Mouse (Mus musculus) midbrain, embryonic 15.5 days (tissue): Measurements from ENCODE around the gene Txndc8. TPM values are rescaled to one million over a fixed set of nuclear protein-coding genes. Genes with fewer than 3 reads are reported as not detected.

Source experiments
- ATAC-seq: fragments of 200-750 bp; cut with Nextera tagmentation; replicated peaks from 2 replicates; pipeline ENCODE4 v1.8.0; 2017; ENCODE audit warnings: moderate TSS enrichment
- H3K27ac ChIP-seq: fragments of 300-500 bp; sonication (generic); 2 replicates; pipeline ENCODE4 v1.5.1; 2015; ENCODE audit warnings: mild to moderate bottlenecking, inconsistent platforms
- H3K27me3 ChIP-seq: fragments of 300-500 bp; sonication (generic); replicated peaks from 2 replicates; pipeline ENCODE4 v1.6.1; 2015; ENCODE audit warnings: inconsistent platforms
- H3K36me3 ChIP-seq: fragments of 300-500 bp; sonication (generic); replicated peaks from 2 replicates; pipeline ENCODE4 v1.6.1; 2015; ENCODE audit warnings: inconsistent platforms
- H3K4me1 ChIP-seq: fragments of 300-500 bp; sonication (generic); 2 replicates; pipeline ENCODE4 v1.6.1; 2015; ENCODE audit warnings: inconsistent platforms
- H3K4me2 ChIP-seq: fragments of 300-500 bp; sonication (generic); 2 replicates; pipeline ENCODE4 v1.6.1; 2015; ENCODE audit warnings: inconsistent platforms, mild to moderate bottlenecking, moderate library complexity
- H3K4me3 ChIP-seq: fragments of 300-500 bp; sonication (generic); 2 replicates; pipeline ENCODE4 v1.5.1; 2015; ENCODE audit warnings: mild to moderate bottlenecking, inconsistent platforms
- H3K9ac ChIP-seq: fragments of 300-500 bp; sonication (generic); 2 replicates; pipeline ENCODE4 v1.6.1; 2015; ENCODE audit warnings: mild to moderate bottlenecking, inconsistent platforms
- H3K9me3 ChIP-seq: fragments of 300-500 bp; sonication (generic); 2 replicates; pipeline ENCODE4 v1.6.1; 2016; ENCODE audit warnings: inconsistent platforms
- WGBS: fragments of 180-500 bp; shearing (Covaris S2); methylation state at CpG from one replicate; pipeline ENCODE4 v1.1.7; 2015; ENCODE audit warnings: mixed read lengths; 5-methylcytosine and 5-hydroxymethylcytosine counted together
- polyA plus RNA-seq: library from polyadenylated mRNA; unstranded; fragments of >200 nt; fragmentation: Nextera tagmentation; extraction: Ambion mirVana; gene quantifications from 2 replicates; pipeline ENCODE4 v1.2.1, GENCODE M21; 2015

Txndc8 gene
- polyA plus RNA-seq, 1 experiment from 2014 or later: not detected

GRCm38 (mm10) chr4:57954991-57955390 lies 53.9 kb downstream of the Txndc8 start:
- no peak overlapping the region; the same call in 1 of the 2 replicates for H3K9ac ChIP-seq
- H3K27me3 ChIP-seq: no peaks in the 10 kb centered on the region
- no peak for ATAC-seq
- no peak overlapping the region for H3K27ac ChIP-seq
- H3K9me3 ChIP-seq: no peaks in the 10 kb centered on the region
- 77% methylated on average over 8 of the region's 8 CpGs for WGBS
- peak overlapping the region; percentile 56 for H3K4me2 ChIP-seq
- H3K4me1 ChIP-seq: peaks cover 29% of the 10 kb centered on the region
- H3K4me3 ChIP-seq: peak overlapping the region; percentile 86
- peaks cover 11% of the 10 kb centered on the region for H3K36me3 ChIP-seq

- H3K4me3 ChIP-seq: peak overlapping the region; percentile 86
- H3K36me3 ChIP-seq: peaks cover 11% of the 10 kb centered on the region
- no peak for ATAC-seq
- H3K27ac ChIP-seq: no peak overlapping the region
- H3K9ac ChIP-seq: no peak overlapping the region
- peak overlapping the region; percentile 56 for H3K4me2 ChIP-seq
- H3K4me1 ChIP-seq: peaks cover 29% of the 10 kb centered on the region
- no peaks in the 10 kb centered on the region for H3K9me3 ChIP-seq
- WGBS: 71% methylated on average over 6 of the region's 6 CpGs
- H3K27me3 ChIP-seq: no peaks in the 10 kb centered on the region
Observed at GRCm38 (mm10) chr4:57954580-57954979, 54.3 kb downstream of the Txndc8 start.

GRCm38 (mm10) chr4:57953796-57954195 lies 55.1 kb downstream of the Txndc8 start:
- Histone ChIP-seq H3K9ac (no peak overlapping the region), H3K9me3 (no peaks in the 10 kb centered on the region), H3K27me3 (no peaks in the 10 kb centered on the region), H3K4me3 (no peak overlapping the region), H3K27ac (no peak overlapping the region), H3K36me3 (peaks cover 15% of the 10 kb centered on the region), H3K4me1 (peaks cover 29% of the 10 kb centered on the region), H3K4me2 (peak overlapping the region; percentile 56; the same call in 1 of the 2 replicates)
- ATAC-seq: no peak
- WGBS: 85% methylated on average over 7 of the region's 7 CpGs

GRCm38 (mm10) chr4:57952891-57953290 lies 56.0 kb downstream of the Txndc8 start:
- no peaks in the 10 kb centered on the region for H3K27me3 ChIP-seq
- no peak overlapping the region for H3K4me3 ChIP-seq
- H3K27ac ChIP-seq: no peak overlapping the region
- no peak for ATAC-seq
- WGBS: 88% methylated on average over 1 of the region's 1 CpGs
- no peak overlapping the region for H3K4me2 ChIP-seq
- peaks cover 19% of the 10 kb centered on the region for H3K36me3 ChIP-seq
- H3K4me1 ChIP-seq: peaks cover 29% of the 10 kb centered on the region
- H3K9ac ChIP-seq: no peak overlapping the region
- H3K9me3 ChIP-seq: no peaks in the 10 kb centered on the region

GRCm38 (mm10) chr4:57952416-57952815 lies 56.5 kb downstream of the Txndc8 start:
- Histone ChIP-seq H3K9me3 (no peaks in the 10 kb centered on the region), H3K9ac (no peak overlapping the region), H3K27me3 (no peaks in the 10 kb centered on the region), H3K4me2 (no peak overlapping the region), H3K36me3 (peaks cover 22% of the 10 kb centered on the region), H3K4me1 (peaks cover 29% of the 10 kb centered on the region), H3K4me3 (no peak overlapping the region), H3K27ac (no peak overlapping the region)
- 95% methylated on average over 3 of the region's 3 CpGs for WGBS
- no peak for ATAC-seq

- no peak overlapping the region for H3K27ac ChIP-seq
- no peaks in the 10 kb centered on the region for H3K27me3 ChIP-seq
- H3K4me1 ChIP-seq: peaks cover 16% of the 10 kb centered on the region
- WGBS: 93% methylated on average over 6 of the region's 6 CpGs
- H3K4me3 ChIP-seq: no peak overlapping the region
- no peaks in the 10 kb centered on the region for H3K9me3 ChIP-seq
- H3K9ac ChIP-seq: no peak overlapping the region
- no peak overlapping the region for H3K4me2 ChIP-seq
- ATAC-seq: no peak
- H3K36me3 ChIP-seq: peaks cover 22% of the 10 kb centered on the region
Observed at GRCm38 (mm10) chr4:57949866-57950265, 59.1 kb downstream of the Txndc8 start.

GRCm38 (mm10) chr4:57947476-57947875 lies 61.4 kb downstream of the Txndc8 start:
- H3K27me3 ChIP-seq: no peaks in the 10 kb centered on the region
- no peaks in the 10 kb centered on the region for H3K4me1 ChIP-seq
- H3K9ac ChIP-seq: no peak overlapping the region
- H3K4me2 ChIP-seq: no peak overlapping the region
- ATAC-seq: no peak
- 93% methylated on average over 4 of the region's 4 CpGs for WGBS
- H3K4me3 ChIP-seq: no peak overlapping the region
- peaks cover 33% of the 10 kb centered on the region for H3K36me3 ChIP-seq
- H3K27ac ChIP-seq: no peak overlapping the region
- no peaks in the 10 kb centered on the region for H3K9me3 ChIP-seq

- no peaks in the 10 kb centered on the region for H3K4me1 ChIP-seq
- no peak overlapping the region for H3K27ac ChIP-seq
- no peak overlapping the region for H3K9ac ChIP-seq
- peaks cover 33% of the 10 kb centered on the region for H3K36me3 ChIP-seq
- H3K4me3 ChIP-seq: no peak overlapping the region
- H3K27me3 ChIP-seq: no peaks in the 10 kb centered on the region
- no peak overlapping the region for H3K4me2 ChIP-seq
- WGBS: 87% methylated on average over 10 of the region's 10 CpGs
- H3K9me3 ChIP-seq: no peaks in the 10 kb centered on the region
- ATAC-seq: no peak
Observed at GRCm38 (mm10) chr4:57947036-57947435, 61.9 kb downstream of the Txndc8 start.

GRCm38 (mm10) chr4:57942892-57943291 lies 66.0 kb downstream of the Txndc8 start:
- H3K9ac ChIP-seq: no peak overlapping the region
- no peaks in the 10 kb centered on the region for H3K9me3 ChIP-seq
- ATAC-seq: no peak
- no peak overlapping the region for H3K4me3 ChIP-seq
- H3K4me2 ChIP-seq: no peak overlapping the region
- 92% methylated on average over 2 of the region's 2 CpGs for WGBS
- no peaks in the 10 kb centered on the region for H3K27me3 ChIP-seq
- H3K27ac ChIP-seq: no peak overlapping the region
- no peaks in the 10 kb centered on the region for H3K4me1 ChIP-seq
- H3K36me3 ChIP-seq: peaks cover 15% of the 10 kb centered on the region

- WGBS: 91% methylated on average over 4 of the region's 4 CpGs
Observed at GRCm38 (mm10) chr4:57940631-57941030, 68.3 kb downstream of the Txndc8 start.

GRCm38 (mm10) chr4:57937292-57937691 lies 71.6 kb downstream of the Txndc8 start:
- no peaks in the 10 kb centered on the region for H3K4me1 ChIP-seq
- H3K27ac ChIP-seq: no peak overlapping the region
- no peaks in the 10 kb centered on the region for H3K27me3 ChIP-seq
- no peak overlapping the region for H3K4me2 ChIP-seq
- no peak overlapping the region for H3K4me3 ChIP-seq
- WGBS: 90% methylated on average over 6 of the region's 6 CpGs
- no peak for ATAC-seq
- H3K9ac ChIP-seq: no peak overlapping the region
- no peaks in the 10 kb centered on the region for H3K9me3 ChIP-seq
- H3K36me3 ChIP-seq: no peaks in the 10 kb centered on the region

More at GRCm38 (mm10) chr4:57940631-57941030, 68.3 kb downstream of the Txndc8 start:
- no peak for ATAC-seq
- peaks cover 11% of the 10 kb centered on the region for H3K36me3 ChIP-seq
- no peak overlapping the region for H3K27ac ChIP-seq
- H3K9ac ChIP-seq: no peak overlapping the region
- H3K27me3 ChIP-seq: no peaks in the 10 kb centered on the region
- H3K4me2 ChIP-seq: no peak overlapping the region
- H3K4me3 ChIP-seq: no peak overlapping the region
- H3K9me3 ChIP-seq: no peaks in the 10 kb centered on the region
- H3K4me1 ChIP-seq: no peaks in the 10 kb centered on the region

- H3K4me2 ChIP-seq: no peak overlapping the region
- ATAC-seq: no peak
- H3K36me3 ChIP-seq: no peaks in the 10 kb centered on the region
- H3K27ac ChIP-seq: no peak overlapping the region
- no peak overlapping the region for H3K4me3 ChIP-seq
- H3K27me3 ChIP-seq: no peaks in the 10 kb centered on the region
- 77% methylated on average over 5 of the region's 5 CpGs for WGBS
- H3K4me1 ChIP-seq: no peaks in the 10 kb centered on the region
- H3K9ac ChIP-seq: no peak overlapping the region
- no peaks in the 10 kb centered on the region for H3K9me3 ChIP-seq
Observed at GRCm38 (mm10) chr4:57934181-57934580, 74.7 kb downstream of the Txndc8 start.
